Mouse (Mus musculus): ENCODE data around the gene Cep112.

GRCm38 (mm10) chr11:108606036-108606435 lies 181.0 kb downstream of the Cep112 start:
- TF ChIP-seq CTCF (conservative IDR thresholded peaks at IDR 0.05; ENCODE audit: low read length) (no peak), NANOG (IDR thresholded peaks at IDR 0.05; ENCODE audit: borderline replicate concordance, low read length) (no peak), POU5F1 (IDR thresholded peaks at IDR 0.05; ENCODE audit: borderline replicate concordance, low read length) (no peak)

Measured in E14TG2a.4 (cell line).